Mouse (Mus musculus) inflammation-experienced regulatory T-cells, adult 6 months (primary cell): ENCODE measurements around the gene Erbb4. TPM values are rescaled to one million over a fixed set of nuclear protein-coding genes. Genes with fewer than 3 reads are reported as not detected.

Experiments
- ATAC-seq: one replicate; pipeline ENCODE4 v1.8.0; 2017
- polyA plus RNA-seq, 3 experiments: library from polyadenylated mRNA; unstranded; fragments of 100-300 nt; shearing (Covaris generic); gene quantifications; one replicate each; pipeline ENCODE4 v1.2.1; 2017

Gene Erbb4
- polyA plus RNA-seq, 3 experiments from 2014 or later, result not detected

DNA sequence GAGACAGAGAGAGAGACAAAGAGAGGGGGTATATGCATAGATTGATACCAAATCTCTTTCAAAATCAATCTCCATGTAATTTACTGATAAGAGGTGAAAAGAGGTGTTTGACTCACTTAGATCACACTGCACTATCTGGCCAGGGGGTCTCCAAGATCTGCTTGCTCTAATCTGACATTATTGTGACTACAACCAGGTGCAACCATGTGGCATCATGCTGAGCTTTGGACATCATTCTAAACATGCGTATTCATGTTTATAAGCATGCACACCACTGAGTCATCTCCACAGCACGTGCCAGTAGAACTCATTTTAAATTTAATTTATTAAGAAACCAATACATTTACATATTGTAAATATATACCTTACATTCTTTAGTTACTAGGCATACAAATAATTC, 247.5 kb downstream of the Erbb4 start:
- ATAC-seq, result no peak

DNA sequence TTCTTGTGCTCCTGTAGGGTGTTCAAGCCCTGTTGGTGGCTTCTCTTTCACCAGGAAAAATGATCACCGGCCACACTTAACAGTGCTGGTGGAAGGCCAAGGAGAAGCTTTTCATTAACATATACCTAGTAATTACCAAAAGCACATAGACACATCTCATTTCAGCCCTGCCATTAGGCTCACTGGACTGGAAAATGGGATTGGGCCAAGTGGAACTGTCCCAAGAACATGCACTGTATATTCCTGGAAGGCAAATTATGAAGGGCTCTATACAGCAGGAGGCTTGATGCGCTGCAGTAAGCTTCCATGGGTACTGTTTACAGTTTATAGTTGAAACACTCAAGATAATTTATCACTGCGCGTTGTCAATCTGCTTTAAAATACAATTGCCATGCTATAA, 248.4 kb downstream of the Erbb4 start:
- ATAC-seq, result no peak

DNA sequence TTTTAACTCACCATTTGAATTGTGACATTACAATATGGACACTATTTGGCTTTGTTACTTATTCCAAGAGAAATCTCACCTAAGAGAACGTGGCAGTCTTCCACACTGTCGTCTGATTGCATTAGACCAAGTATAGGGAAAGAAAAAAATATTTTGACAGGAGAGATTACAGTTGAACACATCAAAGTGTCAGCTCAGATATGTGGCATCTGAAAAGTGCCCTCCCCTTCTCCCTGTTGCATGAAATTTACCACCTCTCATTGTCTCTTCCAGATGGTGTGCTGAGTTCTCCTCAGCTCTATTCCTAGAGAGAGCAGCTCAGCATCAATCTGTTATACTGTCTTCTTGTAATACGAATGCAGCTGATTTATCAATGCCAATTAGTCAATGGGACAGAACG, 268.5 kb downstream of the Erbb4 start:
- no peak for ATAC-seq

DNA sequence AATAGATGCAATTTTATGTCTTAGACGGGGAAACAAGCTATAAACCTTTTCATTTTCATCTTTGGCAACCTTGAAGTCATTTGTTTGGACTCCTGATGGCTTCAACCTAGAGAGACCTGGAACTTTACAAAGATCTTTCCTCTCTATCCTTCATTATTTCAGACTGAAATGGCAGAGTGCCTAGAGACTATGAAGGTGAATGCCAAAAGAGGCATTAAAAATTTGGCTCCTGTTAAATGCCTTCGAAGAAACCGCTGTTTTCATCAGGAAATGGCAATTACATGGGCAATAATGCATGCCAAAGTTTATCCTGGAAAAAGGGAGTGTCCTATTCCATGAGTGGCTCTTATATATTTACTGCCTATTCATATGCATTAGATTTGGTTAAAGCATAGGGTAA, 273.2 kb downstream of the Erbb4 start:
- no peak for ATAC-seq

DNA sequence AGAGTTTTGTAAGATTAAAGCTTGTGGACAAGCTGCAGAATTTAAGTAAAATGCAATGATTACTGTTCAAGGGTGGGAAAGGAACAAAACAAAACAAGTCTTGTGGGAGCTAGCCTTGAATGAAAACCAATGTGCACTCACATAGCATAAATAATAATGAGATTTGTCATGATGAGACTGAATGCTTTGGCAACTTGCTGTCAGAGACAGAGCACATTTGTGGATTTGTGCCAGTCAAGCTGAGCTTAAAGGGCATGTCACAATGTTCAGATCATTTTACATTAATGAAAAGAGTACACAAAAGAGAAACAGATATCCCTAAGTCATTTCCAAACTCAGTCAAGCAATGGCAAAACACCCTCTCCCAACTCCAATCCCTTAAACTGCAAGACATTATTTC, 275.8 kb downstream of the Erbb4 start:
- no peak for ATAC-seq

DNA sequence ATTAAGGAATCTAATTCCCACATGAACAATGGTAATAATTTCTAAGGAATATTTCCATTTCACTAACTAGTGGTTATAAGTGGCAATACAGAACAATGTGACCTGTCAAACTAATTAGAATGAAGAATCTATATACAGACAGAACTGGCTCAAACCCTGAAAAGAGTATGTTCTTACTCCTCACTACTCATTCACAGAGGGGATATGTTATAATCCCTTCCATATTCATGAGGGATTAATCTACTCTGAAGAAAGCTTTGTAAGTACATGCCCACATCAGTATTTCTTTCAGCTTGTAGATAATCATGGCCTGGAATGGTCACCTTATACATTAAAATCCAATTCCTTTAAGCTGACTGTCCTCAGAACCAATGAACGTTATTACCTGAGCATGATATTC, 276.3 kb downstream of the Erbb4 start:
- ATAC-seq, result no peak

DNA sequence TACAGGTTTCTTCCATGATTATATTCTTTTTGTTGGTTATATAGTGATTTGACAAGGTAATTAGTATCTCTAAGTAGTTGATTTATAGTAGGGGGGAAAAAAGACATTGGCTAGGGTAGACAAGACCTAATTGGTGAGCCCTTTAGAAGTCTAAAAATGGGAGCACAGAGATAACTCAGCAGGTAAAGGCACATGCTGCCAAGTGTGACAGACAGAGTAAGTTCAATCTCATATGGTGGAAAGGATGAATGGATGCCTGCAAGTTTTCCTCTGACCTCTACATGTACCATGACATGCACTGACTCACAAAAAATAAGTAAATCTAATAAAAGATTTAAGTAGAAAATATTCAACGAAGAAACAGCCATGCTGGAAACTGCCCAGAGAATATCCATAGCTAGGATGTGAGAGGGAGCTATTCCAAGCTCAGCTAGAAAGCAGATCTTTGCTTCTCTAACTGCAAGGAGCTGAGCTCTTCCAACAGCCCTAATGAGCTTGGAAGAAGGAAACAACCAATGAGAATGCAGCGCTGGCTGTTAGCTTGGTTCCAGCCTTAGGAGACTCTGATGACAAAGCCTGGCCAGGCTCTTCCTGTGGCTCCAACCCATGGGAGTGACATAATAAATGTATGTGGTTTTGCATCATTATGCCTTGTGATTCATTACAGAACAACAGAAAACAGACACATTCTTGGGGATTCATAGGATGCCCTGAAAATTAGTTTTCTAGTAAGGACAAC, 277.2 kb downstream of the Erbb4 start:
- ATAC-seq, result no peak

DNA sequence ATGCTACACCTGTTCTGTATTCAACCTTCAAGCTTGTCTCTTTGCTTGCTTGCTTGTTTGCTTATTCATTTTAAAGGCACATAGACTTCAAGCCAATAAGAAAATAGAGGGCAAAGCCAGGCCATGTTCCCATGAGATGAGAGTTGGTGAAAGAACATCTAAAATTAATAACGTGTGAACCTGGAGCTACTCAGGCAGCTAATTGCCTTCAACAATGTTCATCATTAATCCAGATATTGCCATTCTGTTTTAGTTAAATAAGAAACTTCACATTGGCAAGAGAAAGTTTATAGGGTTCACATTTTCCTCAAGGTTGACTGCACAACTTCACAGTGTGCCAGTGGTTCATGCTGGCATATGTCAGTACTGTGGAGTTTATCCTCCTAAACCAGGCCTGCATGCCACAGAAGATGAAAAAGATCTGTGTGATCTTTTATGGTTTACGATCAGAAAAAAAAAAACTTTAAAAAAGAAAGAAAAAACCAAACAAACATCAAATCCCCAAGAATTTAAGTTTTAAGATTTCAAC, 284.7 kb downstream of the Erbb4 start:
- ATAC-seq, result no peak

DNA sequence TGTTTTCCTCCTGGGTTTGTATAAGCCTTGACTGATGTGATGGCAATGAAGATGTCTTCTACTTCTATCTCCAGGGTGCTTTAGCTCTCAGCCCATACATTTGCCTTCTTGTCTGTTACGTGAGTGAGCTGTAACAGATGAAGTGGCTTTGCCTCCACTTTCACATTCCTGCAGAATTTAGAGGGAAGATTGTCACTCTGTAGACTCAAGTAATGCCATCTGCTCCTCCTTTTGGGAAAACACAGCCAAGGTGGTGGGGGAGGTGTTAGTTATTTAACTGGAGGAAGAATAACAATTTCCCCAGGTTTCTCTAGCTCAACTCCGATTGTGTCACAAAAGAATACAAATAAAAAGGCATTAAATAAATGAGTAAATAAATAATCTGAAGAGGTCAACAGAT, 301.1 kb downstream of the Erbb4 start:
- no peak for ATAC-seq

DNA sequence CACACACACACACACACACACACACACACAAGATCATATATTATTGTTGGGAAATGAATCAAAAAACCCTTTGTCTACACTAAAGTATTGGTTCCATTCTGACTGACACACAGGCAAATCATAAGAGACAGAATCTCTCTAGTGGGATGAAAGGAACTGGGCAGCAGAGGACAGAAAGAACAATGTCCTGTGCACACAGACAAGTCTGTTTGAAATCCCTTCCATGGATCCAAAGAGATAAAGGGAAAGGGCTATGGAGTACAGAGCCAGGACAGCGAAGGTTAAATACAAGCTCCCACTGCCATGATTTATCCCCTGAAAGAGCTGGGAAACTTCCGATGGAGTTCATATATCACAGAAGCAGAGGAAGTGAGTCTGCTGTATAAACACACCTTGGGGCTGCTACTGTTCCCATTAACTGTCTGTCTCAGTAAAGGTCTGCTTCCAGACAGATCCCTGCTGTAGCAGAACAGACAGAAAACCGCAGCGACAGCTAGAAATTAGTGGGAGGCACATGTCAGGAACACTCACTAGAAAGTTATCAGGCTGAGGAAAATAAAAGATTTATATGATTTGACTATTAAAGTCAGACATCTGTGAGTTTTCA, 320.3 kb downstream of the Erbb4 start:
- ATAC-seq, result no peak

DNA sequence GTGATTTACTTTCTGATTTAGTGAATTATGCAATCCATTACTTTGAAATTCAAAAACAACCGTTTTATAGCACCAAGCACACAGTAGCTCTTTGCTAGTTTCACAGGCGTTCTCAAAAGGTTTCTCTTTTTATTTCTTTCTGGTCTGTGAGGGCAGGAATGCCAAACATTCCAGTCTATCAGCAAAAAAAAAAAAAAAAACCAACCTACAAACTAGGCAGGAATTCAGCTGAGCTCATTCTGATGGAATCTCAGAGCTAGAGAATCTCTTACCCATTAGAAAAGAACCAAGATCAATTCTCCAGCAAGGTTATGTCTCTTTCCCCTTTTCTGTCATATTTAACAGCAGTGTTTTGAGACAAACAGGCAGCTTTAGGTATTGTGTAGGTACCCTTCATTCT, 327.2 kb downstream of the Erbb4 start:
- no peak for ATAC-seq

DNA sequence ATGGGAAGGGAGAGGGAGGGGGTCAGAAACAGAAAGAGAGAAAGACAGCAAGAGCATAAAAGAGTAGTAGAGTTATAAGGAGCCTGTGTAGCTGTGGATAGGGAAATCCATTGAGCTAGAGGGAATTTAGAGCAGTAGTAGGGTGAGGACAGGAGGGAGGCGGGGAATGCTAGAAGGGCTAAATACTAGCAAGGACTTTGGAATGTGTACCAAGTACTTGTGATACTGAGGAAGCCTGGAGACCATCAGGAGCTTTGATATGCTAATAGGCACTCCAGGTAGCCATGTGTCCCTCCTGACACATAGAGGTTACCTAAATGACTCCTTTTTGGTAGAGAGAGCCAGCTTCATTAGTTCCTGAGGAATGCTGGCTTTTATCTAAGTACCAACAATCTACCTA, 327.8 kb downstream of the Erbb4 start:
- no peak for ATAC-seq

DNA sequence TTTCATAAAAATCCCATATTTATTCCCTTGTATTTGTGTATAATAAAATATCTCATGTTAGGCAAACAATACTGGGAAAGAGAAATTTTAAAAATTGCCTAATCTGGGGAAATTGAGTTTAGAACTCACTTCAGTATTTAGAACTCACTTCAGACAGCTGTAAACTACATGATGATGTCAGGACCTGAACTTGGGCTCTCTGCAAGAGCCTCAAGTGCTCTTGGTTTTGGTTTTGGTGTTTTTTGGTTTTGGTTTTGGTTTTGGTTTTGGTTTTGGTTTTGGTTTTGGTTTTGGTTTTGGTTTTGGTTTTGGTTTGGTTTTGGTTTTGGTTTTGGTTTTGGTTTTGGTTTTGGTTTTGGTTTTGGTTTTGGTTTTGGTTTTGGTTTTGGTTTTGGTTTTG, 341.8 kb downstream of the Erbb4 start:
- ATAC-seq, result peak; percentile 60

DNA sequence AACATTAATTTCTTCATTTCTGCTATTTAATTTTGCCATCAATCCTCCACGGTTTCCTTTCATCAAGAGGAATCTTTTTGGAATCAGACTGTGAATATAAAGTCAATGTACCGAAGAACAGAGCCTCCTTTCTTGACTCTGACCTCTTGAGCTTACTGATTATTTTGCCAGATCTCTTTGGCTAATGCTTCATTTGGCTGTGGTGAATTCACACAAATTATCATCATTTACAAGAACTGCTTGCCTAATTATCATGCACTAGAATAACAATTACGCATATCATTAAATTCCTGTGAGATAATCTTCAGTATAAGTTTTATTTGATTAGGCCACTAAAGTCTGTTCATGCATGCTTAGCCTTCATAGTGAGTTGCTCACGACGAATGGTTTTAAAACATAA, 345.4 kb downstream of the Erbb4 start:
- no peak for ATAC-seq

DNA sequence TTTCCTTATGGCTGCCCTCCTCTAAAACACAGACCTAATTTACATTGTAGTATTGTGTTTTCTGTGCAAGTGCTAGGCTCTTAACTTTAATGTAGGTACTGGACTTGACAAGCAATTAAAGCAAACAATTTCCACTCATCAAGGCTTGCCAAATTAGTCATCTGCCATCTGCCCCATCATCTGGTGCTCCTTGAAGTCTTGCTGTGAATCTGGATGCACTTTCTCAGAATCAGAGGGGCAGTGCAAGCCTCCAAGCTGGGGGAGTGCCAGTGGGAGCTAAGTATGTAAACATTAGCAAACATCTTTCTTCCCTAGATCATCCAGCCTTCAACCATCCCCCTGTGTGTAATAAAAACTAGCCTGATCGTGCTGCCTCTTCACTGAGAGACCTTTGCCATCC, 358.9 kb downstream of the Erbb4 start:
- ATAC-seq, result no peak

DNA sequence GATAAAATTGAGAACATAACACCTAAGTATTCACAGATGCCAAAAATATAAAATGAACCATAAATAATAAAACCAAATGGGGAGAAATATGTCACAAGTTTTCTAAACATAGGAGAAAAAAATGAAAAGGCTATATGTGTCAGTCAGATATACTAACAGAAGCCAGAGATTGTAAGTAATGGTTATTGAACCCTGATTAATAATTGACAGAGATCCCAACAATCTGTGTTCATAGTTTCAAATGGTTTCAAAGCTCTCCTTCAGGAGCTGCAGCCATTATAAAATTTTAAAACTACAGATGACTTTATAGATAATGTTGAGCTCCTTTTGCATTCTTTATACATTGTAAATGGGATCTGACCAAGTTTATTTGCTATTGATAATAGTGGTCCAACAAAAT, 426.4 kb downstream of the Erbb4 start:
- no peak for ATAC-seq

DNA sequence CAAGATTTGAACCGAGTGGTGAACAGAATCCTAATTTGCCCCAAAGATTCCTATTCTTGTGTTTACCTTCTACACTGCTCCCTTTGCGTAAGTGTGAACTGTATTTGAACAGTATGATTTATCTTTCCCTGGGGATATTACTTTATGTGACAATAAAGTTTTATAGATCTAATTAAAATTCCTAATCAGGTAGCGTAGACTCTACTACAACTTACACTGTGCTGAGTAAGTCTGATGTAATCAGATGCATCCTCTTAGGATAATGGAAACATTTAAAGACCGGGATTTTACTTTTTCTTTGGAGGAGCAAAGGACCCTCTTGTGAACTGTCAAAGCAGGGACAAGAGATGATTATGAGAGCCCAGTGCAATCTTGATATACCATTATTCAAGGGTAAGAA, 433.2 kb downstream of the Erbb4 start:
- ATAC-seq, result no peak

DNA sequence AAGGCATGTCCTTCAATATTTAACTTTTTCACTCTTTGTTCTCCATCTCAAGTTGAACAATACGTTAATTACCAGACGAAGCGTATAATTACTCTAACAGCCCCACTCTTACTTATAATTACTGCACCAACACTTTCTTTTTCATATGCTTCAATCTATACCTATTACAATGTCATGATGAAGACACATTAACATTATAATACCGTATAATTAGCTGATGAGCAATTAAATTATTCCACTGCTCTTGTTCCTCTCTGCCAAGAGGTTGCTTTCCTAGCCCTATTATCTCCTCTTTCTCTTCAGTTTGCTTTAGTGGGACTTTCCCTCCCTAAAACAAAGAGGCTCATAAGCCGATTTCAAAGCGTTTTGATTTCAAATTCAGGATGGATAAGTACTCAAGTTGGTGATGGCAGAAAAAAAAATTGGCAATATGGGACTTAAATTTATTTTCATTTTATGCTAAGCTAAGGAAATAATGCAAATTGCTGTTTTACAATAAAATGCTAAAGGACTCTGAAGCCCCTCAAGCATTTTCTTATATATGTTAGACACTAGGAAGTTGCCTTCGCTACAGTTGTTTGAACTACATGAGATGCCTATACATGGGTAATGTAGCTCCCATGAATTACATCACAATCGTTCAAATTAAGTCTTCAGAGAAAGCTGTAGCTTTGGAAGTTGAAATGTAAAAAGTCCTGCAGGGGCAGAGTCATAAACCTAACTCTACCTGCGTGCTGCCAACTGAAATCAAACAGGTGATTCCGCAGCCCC, 440.8 kb downstream of the Erbb4 start:
- ATAC-seq, result no peak

DNA sequence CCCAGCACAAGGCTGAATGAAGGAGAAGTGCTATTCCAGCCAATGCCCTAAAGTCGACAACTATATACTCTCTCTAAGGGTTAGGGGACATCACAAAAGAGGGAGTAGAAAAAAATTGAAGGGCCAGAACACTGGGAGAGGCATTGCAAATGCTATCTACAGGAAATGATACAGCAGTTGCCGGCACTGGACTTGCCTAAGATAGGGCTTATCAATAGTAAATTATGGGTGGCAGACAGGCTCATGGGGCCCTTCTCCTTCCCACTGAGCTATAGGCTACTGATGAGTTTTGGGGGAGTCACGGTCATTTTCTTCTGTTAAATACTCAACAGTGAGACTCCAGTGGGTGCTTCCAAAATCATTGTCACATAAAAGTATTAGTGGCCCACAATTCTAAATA, 517.4 kb downstream of the Erbb4 start:
- no peak for ATAC-seq

DNA sequence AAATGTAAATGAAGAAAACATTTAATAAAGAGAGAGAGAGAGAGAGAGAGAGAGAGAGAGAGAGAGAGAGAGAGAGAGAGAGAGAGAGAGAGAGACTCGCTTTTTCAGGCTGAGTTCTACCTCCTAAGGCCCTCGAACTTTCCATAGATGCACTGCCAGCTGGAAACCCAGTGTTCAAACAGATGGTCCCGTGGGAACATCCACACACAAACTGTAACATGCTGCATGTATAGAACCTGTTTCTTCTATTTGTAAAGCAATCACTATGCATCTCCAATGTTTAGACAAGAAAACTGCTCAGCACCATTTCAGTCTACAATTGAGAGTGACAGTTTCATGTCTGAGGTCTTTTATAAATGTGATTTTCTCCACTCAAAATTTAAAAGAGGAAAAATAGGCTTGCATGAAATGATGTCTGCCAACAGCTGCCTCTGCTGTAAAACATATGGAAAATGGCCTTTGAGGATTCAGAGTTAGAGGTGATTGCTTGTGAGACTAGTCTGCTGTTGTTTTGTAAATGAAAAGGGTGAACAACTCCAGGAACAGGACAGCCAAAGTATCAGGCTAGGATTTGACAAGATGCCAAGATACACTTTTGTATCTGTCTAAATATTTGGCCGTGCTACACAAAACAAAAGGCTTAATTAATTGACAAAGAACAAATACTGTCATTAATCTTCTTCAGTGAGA, 533.9 kb downstream of the Erbb4 start:
- ATAC-seq, result no peak

DNA sequence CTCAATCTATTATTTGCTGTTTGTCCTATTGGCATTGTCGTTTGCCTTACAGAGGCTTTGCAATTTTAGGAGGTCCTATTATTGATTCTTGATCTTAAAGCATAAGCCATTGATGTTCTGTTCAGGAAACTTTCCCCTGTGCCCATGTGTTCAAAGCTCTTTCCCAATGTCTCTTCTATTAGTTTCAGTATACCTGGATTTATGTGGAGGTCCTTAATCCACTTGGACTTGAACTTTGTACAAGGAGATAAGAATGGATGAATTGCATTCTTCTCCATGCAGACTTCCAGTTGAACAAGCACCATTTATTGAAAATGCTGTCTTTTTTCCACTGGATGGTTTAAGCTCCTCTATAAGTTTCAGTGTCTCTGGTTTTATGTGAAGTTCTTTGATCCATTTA, 536.9 kb downstream of the Erbb4 start:
- ATAC-seq, result no peak

DNA sequence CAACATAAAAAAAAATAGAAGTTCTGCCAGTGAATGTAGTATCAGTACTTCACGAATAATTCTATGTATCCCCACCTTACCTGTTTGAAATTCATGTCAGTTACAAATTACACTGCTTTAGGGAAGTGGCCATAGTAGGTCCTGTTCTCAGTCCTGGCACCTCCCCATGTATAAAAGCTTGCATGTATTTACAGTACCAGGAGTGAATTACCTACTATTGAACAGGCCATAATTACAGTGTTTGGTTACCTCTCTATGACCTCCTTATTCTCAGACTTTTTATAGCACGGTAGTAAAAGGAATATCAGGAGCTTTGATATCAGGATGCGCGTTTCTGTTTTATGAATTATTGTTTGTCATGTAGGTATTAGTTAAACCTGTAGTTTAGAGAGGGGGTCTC, 564.9 kb downstream of the Erbb4 start:
- no peak for ATAC-seq

DNA sequence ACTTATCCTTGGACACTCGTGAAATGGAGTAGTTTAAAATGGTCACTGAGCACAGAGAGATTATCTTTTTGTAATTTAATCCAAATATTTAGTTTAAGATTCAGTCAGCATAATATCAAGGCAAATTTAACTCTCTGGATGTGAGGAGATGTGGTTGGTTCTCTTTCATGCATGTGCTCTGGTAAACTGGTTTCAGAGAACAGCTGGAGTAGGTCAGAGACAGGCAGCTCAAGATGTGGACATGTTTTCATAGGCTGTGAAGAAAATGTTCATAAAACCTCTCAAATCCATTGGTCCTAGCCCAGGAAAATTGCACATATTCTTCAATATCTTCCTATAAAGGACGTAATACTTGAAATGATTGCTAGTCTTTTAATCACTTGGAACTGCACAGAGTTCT, 590.0 kb downstream of the Erbb4 start:
- no peak for ATAC-seq
